Mouse (Mus musculus) CD8-positive naive resting alpha-beta T cell, adult 2 months (primary cell): Measurements from ENCODE around the gene Cp.
"Not testable (repeated sequence)": the region's sequence is repeated elsewhere in the genome, so short reads cannot be mapped to it uniquely, and the experiment has no call there.

ENCODE experiments used
- DNase-seq, 2 experiments: peaks; one replicate each; pipeline ENCODE4 v3.0.0; 2022; ENCODE audit warnings: low read depth in 2 of 2, low spot score in 2 of 2

The Cp gene

DNA sequence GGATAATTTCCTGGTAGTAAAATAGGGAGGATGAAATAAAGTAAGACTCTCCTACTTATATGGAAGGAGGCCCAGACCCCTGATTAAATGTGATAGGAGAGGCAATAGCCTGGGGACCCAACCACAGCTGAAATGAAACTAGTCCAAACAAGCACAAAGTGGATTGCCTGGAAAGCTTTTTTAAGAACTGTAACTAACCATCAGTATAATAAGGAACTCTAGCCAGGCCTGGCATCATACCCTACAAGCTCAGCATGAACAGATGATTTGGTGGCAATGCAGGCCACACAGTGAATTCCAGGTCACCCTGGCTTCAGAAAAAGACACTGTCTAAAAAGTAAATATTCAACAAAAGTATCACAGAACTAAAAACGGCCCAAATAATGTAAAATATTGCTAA is 48.8 kb downstream of the Cp start:
- DNase-seq, result no peak

DNA sequence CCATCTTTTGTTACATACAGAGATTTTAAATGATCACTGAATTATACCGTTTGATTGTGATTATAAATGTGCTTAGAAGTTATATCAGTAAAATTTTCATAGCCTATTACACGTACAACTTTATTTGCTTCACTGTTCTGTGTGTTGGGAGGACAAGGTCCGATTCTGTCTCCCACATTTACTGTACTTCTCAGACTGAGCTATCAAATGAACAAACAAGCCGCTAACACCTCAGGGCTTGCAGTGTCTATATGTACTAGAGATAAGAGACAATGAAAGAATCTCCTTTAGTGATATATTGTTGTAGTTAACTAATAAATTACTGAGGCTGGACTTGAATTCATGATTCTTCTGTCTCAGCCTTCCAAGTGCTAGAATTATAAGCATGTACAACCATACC is 50.4 kb downstream of the Cp start:
- no peak for DNase-seq

DNA sequence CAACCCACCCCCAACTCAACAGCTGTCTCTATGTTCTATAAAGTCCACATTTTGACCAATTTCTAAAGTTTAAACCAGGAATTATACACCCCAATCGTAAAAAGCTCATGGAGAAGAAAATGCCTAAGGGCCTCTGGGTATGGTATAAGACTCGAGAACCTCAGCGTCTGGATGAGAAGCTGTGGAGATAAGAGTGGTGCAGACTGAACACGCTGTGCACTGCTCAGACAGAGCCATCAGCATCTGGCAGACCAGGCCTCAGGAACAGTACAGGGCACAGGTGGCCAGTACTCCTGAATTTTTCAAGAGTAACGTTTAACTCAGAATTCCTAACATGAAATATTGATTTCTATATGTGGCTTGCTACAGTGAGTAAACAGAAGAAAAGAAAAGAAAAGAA is 50.9 kb downstream of the Cp start:
- DNase-seq, result no peak

DNA sequence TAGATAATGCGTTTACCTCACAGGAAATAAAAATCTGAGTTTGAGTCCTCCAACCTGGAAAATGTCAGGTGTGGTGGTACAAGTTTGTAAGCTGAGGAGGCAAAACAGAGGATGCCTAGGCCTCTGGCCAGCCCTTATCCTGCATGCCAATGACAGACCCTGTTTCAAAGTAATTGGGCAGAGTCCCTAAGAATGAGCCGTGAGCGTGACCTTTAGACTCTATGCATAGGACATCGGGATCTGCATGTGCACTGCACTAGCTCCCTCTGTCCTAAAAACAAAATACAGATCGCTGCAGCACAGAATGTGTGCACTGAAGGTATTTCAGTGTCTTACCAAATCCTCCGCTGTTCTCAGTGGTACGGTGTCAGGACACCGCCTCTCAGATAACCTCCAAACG is 53.6 kb downstream of the Cp start:
- no peak for DNase-seq

DNA sequence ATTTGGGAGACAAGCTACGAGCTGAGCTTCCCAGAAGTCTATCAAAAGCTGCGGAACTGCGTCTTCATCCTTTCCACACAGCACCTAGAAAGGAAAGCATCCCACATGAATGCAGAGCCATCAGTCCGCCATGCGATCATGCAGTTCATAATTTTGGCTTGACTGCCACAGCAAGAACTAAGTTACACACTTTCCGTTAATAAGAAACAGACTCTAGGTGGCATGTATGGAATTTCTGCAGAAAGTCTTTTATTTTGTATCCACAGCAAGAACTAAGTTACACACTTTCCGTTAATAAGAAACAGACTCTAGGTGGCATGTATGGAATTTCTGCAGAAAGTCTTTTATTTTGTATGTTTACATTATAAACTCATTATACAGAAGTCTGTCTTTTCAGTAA is 54.1 kb downstream of the Cp start:
- DNase-seq, result not testable (repeated sequence)

DNA sequence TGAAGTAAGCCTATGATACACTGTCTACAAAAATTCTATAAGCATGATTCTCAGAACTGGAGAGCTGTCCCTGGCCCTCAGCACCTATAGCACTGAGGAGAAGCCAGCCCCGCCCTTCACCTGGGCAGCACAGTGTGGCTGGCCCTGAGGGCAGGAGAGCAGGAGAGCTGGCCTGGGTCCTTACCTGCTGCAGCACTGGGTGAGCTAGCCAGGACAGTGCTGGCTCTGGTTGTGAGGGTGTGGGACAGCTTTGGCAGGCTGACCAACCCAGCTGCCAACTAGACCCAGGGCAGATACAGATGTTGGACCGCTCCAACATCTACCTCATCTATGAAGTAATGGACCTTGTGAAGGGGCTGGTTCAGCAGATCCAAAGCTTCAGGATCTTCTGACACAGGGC is 57.6 kb downstream of the Cp start:
- no peak for DNase-seq

DNA sequence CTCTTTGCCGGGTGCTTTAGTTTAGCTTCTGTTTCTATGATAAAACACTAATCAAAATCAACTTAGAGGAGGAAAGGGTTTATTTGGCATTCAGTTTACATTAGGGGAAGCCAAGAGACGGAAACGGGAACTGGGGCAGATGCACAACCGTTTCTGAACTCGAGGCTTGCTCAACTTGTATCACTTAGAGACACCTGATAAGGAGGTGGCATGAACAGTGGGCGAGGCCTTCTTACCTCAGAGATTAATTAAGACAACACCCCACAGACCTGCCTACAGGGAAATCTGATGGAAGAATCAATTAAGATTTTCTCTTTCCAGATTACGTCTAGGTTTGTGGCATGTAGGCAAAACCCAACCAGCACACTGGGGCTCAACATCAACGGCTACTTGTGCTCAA is 61.2 kb downstream of the Cp start:
- DNase-seq, result no peak

DNA sequence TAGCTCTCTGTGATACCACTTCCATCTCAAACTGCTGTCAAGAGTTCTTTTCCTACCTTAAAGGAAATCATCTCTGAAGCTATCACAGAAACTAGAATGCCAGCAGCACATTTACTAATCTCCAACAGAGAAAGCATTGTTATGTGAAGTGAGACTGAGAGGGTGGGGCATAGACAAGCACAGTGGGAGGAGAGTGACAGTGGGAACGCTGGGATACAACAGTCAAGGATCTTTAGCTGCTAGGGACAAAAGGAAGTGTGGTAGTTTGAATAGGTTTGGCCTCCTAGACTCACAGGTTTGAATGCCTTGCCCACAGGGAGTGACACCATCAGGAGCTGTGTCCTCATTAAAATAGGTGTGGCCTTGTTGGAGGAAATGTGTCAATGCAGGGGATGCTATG is 67.0 kb downstream of the Cp start:
- DNase-seq, result no peak

DNA sequence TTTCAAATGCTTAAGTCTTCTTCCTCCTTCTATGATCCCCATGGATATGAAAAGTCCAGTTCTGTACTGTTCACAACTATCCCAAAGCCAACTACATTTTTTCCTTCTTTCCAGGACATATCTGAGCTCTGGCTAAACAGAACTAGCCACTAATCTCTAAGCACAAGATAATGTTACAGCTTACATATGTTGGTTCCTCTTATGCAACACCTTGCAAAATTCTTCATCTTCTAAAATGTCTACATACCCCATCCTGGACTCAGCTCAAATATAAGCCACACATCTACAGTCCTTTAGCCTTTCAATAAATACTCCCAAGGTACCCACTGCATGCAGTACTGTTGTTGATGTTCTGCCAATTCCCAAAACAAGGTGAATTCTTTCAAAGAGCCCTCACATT is 69.6 kb downstream of the Cp start:
- no peak for DNase-seq

DNA sequence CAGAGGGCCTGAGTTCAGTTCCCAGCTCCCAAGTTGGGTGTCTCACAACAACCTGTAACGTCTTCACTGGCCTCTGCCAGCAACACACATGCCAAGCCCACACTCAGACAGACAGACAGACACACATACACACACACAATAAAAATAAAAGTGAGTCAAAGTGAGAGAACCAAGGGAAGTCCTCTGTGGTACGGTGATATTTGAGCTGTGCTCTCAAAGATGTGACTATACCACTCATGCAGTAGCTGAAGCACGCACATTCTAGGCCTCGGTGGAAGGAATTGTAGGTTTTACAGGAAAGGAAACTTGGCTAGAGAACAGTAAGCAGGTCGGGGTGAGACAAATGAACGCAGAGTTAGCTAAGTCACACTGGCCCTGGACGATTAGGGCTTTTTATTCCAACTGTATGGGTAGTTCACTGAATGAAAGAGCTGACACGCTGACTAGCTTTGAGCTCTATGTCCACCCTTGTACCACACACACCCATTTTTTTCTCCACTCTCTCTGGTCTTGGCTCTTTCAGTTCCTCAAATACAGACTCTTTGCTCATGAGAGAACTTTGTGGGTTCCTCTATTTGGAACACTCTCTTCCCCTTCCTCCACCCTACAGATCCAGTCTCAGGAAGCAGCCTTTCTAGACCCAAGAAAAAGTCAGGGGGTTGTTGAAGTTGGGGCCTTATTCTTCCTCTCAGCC is 70.3 kb downstream of the Cp start:
- DNase-seq, result no peak

DNA sequence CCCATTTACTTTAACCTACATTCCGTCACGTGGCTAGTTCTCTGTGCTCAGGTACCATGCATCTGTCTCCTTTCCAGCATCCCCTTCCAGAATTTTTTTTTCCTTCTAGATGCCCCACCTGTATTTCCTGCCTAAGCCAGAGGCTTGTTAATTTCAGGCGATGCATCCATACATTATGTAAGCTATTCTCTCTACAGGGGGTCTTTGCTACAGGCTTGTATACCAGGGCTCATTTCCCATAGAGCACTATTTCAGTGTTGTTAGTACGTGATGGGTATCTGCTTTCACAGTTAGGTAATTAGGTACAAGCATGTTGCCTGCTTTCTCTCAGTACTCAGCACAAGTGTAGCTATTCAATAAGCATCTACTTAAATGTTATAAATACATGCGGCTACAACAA is 70.9 kb downstream of the Cp start:
- no peak for DNase-seq

DNA sequence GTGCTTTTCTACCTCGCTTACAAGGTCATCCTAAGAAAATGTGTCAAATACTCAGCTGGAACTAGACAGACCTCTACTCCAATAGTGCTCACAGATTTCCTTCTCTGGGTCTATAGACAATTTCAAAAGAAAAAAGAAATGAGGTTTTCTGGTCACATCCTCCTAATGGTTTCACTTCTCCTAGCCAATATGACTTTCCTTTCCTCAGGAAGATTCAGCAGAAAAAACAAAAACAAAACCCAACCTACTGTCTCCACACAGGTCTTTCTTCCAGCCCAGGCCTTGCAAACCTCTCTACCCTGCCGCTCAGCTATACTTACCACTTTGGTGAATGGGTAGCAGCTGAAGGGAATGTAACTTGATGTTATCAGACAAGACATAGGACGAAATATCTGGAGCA is 71.8 kb downstream of the Cp start:
- no peak for DNase-seq

DNA sequence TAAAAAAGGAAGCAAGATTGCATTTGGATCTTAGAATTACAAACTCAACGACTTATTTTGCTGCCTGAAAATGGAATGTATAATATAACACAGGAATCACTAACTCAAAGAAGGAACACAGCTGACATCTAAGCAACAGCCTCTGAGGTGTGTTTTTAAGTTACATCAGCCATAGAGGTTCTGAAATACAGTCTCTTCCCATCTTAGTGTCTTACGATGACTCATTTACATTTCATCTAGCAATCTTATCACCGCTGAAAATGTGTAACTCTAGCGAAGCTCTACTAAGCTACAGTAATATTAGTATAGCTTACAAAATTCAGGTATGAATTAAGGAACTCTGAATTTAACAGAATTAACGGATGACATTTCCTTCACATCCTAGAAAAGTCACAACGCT is 74.0 kb downstream of the Cp start:
- no peak for DNase-seq

DNA sequence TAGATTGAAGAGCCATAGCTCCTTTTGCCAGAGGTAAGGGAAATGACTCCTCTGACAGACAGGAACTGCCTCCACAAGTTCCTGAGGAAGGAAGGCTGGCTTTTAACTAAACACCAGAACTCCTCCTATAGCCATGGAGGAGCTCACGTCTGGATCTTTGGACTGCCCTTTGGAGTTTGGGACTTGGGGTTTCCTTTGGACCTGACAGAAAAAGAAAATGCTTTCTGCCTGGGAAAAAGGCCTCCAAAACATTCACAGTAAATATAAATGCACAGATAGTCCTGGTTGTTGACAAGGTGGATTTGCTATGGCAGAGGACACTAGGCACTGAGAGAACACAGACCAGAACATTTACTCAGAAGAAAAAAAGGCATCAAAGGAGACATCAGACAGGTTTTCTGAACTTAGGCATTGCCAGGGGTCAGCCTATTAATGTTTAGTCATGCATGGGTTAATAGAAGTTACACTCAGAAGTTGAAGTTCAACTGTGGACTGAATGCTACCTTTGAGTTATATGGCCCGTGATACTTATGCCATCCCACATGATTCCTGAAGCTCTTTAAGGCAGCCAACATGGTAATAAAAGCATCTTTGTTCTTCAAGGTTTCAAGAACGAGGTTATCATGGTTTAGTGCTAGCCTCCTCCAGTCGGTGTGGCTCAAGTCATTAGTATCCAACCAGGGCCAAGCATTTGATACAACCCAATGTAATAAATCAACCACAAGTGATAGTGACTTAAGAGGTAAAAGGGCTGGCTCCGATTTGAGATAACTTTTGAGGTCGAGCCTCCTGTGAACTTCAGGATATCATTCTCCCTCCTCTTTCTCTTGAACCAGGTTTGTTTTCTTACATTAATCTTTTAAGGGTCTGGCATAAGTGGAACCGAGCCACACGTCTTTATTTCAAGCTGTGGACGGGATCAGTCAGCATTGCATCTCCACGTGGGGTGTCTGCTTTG is 77.2 kb downstream of the Cp start:
- DNase-seq, result peak in 1 of 2 experiments; percentile 3

DNA sequence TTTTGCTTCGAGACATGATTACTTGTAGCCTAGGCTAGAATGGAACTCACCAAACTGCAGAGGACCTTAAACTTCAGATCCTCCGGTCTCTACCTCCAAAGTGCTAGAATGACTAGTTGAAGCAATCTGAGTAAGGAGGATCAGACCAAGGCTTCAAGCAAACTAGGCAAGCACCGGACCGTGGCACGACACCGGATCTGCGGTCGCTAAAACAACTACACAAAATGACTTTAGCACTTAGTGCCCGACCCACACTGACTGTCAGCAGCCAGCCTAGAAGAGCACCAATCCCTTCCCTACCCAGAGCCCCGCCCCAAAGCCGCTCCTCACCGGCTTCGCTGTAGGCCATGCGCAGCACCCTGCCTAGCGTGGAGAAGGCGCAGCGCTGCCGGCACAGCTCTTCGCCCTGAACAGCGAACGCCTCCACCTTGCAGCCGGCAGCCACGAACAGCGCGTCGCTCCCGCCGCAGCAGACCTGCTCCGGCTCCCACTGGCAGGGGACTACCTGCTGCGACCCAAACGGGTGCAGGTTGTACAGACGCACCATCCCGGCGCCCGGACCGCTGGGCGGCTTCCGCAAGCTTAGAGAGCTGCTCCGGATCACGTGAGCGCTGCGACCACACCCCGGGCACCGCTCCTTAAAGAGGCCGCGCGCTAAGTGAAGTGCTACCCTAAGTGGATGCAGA is 78.0 kb downstream of the Cp start, which contains the start of gene Hps3:
Hps3 (minus strand) TSS at position 597 of the 686 bp plus-strand sequence.
- peak; percentile 76 to 83 for DNase-seq

DNA sequence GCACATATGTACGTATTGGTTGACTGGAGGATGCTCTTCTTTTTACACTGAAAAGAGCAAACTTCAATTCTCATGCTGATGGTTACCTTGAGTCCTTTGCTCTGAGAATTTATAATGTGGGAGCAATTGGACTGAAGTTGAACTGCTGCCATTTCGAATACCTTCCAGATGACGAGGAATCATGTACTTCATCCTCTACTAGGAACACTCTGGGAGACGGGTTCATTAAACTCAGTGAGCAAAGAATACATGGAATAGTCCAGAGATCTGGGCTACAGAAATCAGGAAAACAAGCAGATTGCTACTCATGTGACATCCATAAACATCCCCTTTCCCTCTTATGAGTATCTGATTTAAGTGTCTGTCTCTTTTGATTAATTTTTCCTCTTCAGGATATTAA is 79.2 kb downstream of the Cp start:
- DNase-seq, result no peak

DNA sequence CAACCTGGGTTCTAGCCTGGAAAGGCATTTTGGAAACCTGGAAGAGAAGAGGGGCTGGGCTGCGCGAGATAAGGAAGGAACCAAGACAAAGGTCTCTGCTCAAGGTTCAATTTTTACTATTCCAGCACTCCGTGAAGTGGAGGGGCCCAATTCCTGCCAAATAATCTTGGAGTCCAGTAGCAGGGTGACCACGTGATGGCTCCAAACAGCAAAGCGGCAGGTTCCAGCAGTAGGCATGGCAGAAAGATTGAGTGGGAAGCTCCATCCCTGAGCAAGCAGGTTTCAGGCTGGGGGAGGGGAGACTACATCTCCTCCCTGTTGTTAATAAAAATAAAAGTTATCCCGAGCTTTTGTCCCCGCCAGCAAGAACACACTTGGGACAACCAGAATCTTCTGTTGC is 84.6 kb downstream of the Cp start:
- DNase-seq, result not testable (repeated sequence)

DNA sequence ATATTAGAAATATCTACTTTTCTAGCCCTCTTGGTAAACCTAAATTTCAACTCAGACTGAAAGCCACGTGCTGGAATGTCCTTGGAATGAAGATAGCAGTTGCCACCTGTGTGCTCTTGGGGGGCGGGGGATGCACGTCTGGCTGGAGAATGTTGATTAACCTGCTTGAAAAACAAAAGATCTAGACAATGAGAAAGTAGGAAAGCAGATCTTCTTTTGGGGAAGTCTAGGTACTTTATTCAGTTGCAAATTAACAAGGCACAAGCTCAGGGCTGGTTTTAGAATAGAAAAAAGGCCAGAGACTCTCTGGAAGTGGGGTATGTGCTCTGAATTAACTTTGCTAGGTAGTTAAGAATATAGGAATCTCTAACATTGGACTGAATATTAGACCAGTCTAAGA is 87.9 kb downstream of the Cp start:
- DNase-seq, result not testable (repeated sequence)

DNA sequence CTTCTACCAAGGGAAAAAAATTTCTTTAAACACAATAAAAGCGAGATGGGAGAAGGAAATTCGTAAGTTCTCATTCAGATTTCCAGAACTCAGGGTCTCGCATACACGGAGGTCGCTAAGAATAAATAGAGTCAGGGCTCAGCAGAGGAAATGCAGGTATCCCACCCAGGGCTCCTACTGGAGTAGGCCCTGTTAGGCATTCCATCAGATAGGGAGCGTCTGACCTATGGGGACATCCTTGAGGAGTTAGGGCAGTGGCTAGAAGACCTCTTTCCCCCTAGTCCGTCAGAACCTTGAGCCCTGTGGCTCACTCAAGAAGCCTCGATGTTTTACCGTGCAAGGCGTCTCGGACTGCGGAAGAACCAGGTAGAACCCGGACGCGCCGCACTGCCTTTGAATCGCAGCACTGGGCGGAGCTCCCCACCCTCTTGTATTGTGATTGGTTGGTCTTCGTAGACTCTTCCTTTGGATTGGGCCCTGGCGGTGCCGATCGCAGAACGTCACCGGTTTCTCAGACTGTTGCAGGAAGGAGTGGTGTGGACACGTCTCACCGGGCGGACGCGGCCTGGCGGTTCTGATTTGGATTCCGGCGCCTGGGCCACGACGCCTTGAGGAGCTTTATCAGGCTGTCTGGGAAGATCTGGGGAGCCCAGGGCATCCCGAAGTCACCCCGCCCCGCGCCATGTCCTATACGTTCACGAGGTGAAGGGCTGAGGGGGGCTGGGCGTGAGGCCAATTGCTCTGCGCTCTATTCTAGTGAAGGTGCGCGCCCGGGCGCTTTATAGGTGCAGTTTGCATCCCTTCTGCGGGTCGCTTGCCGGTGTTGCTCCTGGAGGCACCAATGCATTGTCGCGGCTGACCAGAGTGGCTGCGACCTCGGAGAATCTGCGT is 100.7 kb downstream of the Cp start, which contains the start of gene Hltf:
Hltf (plus strand) TSS at position 506 of the 891 bp plus-strand sequence.
- DNase-seq, result peak; percentile 89 to 91

DNA sequence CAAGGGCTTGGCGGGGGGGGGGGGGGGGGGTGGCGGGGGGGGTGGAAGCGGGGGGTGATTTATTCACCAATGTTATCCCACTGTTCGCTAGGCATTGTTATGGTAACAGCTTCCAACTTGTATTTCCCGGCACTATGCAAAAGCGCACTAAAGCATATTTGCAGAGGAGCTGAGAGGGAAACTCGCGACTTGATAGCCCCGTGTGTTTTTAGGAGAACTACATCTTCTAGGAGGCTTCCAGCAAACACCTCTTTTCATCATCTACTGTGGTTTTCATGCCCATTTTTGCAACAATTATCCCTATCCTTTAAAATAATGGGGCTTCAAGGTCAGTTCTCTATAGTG is 101.3 kb downstream of the Cp start:
- DNase-seq, result no peak
